Mouse (Mus musculus): ENCODE results near the gene Hoxb8.

Hoxb8 gene

DNA sequence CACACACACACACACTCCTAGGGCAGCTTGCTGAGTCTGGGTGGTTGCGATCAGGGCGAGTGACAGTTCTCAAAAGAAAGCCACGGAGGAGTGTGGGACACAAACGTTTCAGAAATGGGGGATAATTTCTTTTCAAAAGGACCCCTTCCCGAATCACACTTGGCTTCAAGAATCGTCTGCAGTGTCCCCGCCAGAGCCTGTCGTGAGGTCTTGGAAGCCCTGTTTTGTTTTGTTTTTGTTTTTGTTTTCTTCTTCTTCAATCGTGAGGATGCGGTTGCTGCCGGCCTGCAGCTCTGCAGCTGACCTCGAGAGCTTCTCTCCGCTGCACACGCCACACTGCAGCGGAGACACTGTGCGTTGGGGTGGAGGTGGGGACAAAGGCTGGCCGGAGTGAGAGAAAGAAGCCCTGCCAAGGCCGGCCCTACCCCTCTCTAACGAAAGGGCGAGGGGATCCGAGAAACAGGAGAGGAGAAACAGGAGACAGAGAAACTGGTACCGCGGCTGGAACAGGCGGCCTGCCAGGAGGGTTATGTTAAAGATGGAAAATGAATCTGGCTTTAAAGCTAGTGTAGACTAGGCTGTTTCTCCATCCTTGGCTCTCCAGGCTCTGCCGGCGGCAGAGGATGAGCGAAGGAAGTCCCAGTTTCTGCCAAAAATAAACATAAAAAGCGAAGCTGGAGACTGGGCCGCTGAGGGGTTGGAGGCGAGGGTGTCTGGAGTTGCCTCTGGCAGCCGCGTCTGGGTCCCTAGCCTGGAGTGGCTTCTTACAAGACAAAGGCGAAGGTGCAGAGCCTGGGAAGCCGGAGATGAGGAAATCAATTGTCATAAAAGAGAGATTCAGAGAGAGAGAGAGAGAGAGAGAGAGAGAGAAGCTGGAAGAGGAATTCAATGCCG, 4.3 kb upstream of the Hoxb8 start:
- H3K36me3 ChIP-seq (ENCODE audit: control insufficient read depth, insufficient read depth, low read length, poor library complexity, severe bottlenecking), result no peaks in the 10 kb centered on the region
- H3K27me3 ChIP-seq (ENCODE audit: control insufficient read depth, insufficient read depth, low read length, poor library complexity, severe bottlenecking), result peaks cover 3% of the 10 kb centered on the region
- no peak for DNase-seq (ENCODE audit: low read depth, low spot score)

GRCm38 (mm10) chr11:96278324-96278723, 3.4 kb upstream of the Hoxb8 start:
- peaks cover 5% of the 10 kb centered on the region for H3K27me3 ChIP-seq (ENCODE audit: control insufficient read depth, insufficient read depth, low read length, poor library complexity, severe bottlenecking)
- DNase-seq (ENCODE audit: low read depth, low spot score), result no peak
- H3K36me3 ChIP-seq (ENCODE audit: control insufficient read depth, insufficient read depth, low read length, poor library complexity, severe bottlenecking), result no peaks in the 10 kb centered on the region

- peak; percentile 91 for DNase-seq (ENCODE audit: low read depth, low spot score)
- Histone ChIP-seq H3K36me3 (ENCODE audit: control insufficient read depth, insufficient read depth, low read length, poor library complexity, severe bottlenecking) (no peaks in the 10 kb centered on the region), H3K27me3 (ENCODE audit: control insufficient read depth, insufficient read depth, low read length, poor library complexity, severe bottlenecking) (peaks cover 5% of the 10 kb centered on the region)
Observed at GRCm38 (mm10) chr11:96278773-96279172, 2.9 kb upstream of the Hoxb8 start.

GRCm38 (mm10) chr11:96279421-96280233, 2.1 kb upstream of the Hoxb8 start:
- DNase-seq (ENCODE audit: low read depth, low spot score), result no peak
- Histone ChIP-seq H3K36me3 (ENCODE audit: control insufficient read depth, insufficient read depth, low read length, poor library complexity, severe bottlenecking) (no peaks in the 10 kb centered on the region), H3K27me3 (ENCODE audit: control insufficient read depth, insufficient read depth, low read length, poor library complexity, severe bottlenecking) (peaks cover 9% of the 10 kb centered on the region)

DNA sequence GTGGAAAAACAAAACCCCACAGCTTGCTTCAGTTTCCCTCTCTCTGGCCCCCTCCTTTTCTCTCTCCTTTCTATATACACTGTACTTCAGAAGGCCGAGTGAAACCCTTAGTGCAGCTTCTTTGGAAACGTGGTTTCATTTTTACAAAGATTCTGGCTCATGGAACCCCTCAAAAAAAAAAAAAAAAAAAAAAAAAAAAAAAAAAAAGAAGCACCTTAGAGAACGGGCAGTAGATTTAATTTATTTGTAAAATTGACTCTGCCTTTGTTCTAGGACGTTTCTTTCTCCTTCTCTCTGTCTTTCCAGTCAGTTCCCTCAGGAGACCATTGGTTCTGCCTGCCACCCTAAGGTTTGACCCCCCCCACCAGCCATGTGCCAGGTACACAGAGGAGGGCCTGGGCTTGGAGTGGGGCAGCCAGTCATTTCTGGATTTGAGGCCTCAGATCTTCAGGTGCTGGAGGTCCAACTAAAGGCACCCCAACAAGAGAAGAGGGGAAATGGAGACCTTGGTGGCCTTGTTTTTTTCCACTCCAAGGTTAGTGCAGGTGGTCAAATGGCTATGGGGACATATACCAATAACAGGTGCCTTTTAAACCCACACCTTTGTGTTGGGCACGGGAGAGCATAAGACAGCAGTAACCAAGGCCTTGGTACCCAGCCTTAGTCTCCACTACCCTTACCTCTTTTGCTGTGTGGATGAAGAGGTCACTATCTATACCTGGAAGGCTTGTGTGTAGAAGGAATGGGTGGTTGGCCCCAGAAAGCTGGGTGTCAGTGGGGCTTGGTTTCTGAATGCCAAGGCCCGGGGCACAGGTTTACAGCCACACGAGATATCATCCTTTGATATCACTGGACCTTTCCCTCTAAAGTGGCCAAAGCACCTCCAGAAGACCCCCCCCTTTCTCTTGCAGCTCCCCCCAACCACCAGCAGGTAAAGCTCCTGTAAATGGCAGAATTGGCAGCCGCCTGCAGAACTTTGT, 1.0 kb upstream of the Hoxb8 start:
- no peak for DNase-seq (ENCODE audit: low read depth, low spot score)
- H3K36me3 ChIP-seq (ENCODE audit: control insufficient read depth, insufficient read depth, low read length, poor library complexity, severe bottlenecking), result no peaks in the 10 kb centered on the region
- peaks cover 9% of the 10 kb centered on the region for H3K27me3 ChIP-seq (ENCODE audit: control insufficient read depth, insufficient read depth, low read length, poor library complexity, severe bottlenecking)

DNA sequence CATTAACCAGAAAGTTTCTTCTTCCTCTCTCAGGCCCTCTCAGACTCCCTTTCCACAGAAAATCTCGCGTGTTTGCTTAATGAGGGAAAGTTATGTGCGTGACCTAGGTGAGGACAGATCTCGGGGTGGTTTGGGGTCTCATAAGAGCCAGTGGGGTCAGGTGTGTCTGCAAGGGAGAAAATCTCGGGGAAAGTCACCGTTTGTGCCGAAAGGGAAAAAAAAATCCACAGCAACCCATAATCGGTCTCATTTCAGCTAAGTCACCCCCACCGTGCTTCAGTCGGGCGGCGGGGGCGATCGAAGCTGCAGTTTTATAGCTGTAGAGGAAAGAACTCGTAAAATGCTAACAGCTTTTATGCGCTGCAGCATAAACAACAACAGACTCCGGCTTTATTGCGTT, 309 bp upstream of the Hoxb8 start:
- DNase-seq (ENCODE audit: low read depth, low spot score), result no peak
- Histone ChIP-seq H3K27me3 (ENCODE audit: control insufficient read depth, insufficient read depth, low read length, poor library complexity, severe bottlenecking) (peaks cover 9% of the 10 kb centered on the region), H3K36me3 (ENCODE audit: control insufficient read depth, insufficient read depth, low read length, poor library complexity, severe bottlenecking) (no peaks in the 10 kb centered on the region)

DNA sequence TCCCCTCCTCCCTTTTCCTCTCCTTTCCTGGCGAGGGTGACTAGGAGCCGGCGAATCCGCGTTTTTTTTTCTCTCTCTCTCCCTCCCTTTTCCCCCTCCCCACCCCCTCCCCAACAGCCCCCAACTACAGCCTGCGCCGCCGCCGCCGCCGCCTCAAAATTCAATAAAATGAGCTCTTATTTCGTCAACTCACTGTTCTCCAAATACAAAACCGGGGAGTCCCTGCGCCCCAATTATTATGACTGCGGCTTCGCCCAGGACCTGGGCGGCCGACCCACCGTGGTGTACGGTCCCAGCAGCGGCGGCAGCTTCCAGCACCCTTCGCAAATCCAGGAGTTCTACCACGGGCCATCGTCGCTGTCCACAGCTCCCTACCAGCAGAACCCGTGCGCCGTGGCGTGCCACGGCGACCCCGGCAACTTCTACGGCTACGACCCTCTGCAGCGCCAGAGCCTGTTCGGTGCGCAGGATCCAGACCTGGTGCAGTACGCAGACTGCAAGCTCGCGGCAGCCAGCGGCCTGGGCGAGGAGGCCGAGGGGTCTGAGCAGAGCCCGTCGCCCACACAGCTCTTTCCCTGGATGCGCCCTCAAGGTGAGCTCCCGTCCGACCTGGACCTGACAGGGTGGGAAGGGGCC, 1.2 kb downstream of the Hoxb8 start:
- DNase-seq (ENCODE audit: low read depth, low spot score), result no peak
- no peaks in the 10 kb centered on the region for H3K36me3 ChIP-seq (ENCODE audit: control insufficient read depth, insufficient read depth, low read length, poor library complexity, severe bottlenecking)
- H3K27me3 ChIP-seq (ENCODE audit: control insufficient read depth, insufficient read depth, low read length, poor library complexity, severe bottlenecking), result peaks cover 7% of the 10 kb centered on the region

- peak; percentile 49 for DNase-seq (ENCODE audit: low read depth, low spot score)
- Histone ChIP-seq H3K36me3 (ENCODE audit: control insufficient read depth, insufficient read depth, low read length, poor library complexity, severe bottlenecking) (no peaks in the 10 kb centered on the region), H3K27me3 (ENCODE audit: control insufficient read depth, insufficient read depth, low read length, poor library complexity, severe bottlenecking) (peaks cover 7% of the 10 kb centered on the region)
Observed at GRCm38 (mm10) chr11:96284041-96284749, 2.5 kb downstream of the Hoxb8 start.

DNA sequence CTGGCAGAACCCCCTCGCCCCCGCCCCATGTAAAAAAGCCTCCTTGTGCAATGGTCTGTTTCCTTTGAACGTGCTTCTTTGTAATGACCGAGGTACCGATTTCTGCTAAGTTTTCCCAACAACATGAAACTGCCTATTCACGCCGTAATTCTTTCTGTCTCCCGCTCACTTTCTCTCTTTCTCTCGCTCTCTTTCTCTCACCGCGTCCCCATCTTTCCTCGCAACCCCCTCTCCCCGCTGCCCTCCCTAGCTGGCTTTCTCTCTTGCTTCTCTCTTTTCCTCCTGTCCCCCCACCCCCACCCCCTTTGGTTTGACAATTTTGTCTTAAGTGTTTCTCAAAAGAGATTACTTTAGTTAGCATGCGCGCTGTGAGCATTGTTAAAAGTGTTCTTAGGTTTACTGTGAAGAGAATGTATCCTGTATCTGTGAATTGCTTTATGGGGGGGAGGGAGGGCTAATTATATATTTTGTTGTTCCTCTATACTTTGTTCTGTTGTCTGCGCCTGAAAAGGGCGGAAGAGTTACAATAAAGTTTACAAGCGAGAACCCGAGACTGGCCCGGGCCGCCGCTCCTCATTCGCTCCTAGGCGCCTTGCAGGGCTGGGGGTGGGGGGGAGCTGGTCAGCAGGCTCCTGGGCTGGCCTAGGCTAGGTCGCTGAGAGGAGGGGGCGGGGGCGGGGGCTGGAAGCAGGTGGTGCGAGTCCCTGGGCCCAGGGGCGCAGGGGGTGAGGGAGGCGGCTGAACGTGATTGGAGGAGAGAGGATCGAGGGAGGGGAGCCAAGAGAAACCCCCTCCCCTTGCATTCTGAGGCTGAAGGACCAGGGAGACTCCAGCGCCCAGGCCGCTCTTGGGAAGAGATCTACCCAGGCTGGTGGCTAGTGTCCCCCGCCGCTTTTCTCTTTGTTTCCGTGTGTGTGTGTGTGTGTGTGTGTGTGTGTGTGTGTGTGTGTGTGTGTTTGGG, 3.3 kb downstream of the Hoxb8 start:
- no peaks in the 10 kb centered on the region for H3K36me3 ChIP-seq (ENCODE audit: control insufficient read depth, insufficient read depth, low read length, poor library complexity, severe bottlenecking)
- DNase-seq (ENCODE audit: low read depth, low spot score), result no peak
- peaks cover 7% of the 10 kb centered on the region for H3K27me3 ChIP-seq (ENCODE audit: control insufficient read depth, insufficient read depth, low read length, poor library complexity, severe bottlenecking)

DNA sequence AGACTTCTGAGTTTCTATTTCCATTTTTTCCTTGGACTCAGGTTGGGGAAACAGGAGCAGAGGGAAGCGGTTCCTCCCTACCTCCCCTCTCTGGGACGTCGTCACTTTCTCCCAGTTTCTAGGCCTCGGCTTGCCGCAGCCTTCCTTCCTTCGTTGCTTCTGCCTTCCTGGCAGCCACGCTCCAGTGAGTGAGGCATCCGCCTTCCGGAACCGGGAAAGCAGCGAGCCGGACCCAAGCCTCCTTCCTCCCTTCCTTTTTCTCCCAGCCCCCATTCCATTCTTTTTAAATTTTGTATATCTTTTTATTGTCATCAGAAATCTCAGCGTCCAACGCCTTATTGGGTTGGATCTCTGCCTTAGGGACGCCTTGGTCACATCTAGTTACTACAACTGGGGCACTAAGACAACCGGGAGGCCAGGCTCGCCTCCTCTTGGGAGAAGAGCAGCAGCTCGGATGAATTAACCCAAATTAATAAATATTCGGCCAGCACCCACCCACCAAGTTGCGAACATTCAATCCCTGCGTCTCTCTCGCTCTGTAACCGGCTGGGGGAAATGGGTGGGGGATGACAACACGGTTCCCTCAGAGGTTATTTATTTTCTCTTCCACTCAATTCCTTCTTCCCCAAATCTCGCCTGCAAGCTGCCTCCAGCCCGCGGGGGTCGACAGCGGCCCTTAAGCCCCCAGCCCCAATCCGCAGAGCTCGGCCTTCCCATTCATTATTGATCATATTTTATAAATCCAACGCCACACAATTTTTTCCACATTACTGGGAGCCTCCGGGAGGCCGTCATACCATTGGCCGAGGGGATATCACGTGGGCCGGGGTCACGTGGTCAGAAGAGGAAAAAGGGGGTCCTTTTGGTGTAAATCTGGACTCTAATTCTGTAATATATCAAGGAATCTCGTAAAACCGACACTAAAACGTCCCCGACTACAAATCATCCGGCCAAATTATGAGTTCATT, 4.3 kb downstream of the Hoxb8 start, which contains the start of gene Hoxb7:
TSS of gene Hoxb7 (plus strand) at position 853 of the 968 bp plus-strand sequence.
- DNase-seq (ENCODE audit: low read depth, low spot score), result no peak
- no peaks in the 10 kb centered on the region for H3K36me3 ChIP-seq (ENCODE audit: control insufficient read depth, insufficient read depth, low read length, poor library complexity, severe bottlenecking)
- H3K27me3 ChIP-seq (ENCODE audit: control insufficient read depth, insufficient read depth, low read length, poor library complexity, severe bottlenecking), result peaks cover 6% of the 10 kb centered on the region

GRCm38 (mm10) chr11:96286739-96287385, 5.2 kb downstream of the Hoxb8 start:
- no peak for DNase-seq (ENCODE audit: low read depth, low spot score)
- H3K36me3 ChIP-seq (ENCODE audit: control insufficient read depth, insufficient read depth, low read length, poor library complexity, severe bottlenecking), result no peaks in the 10 kb centered on the region
- peaks cover 6% of the 10 kb centered on the region for H3K27me3 ChIP-seq (ENCODE audit: control insufficient read depth, insufficient read depth, low read length, poor library complexity, severe bottlenecking)

All from splenic B cell, adult 2 months (primary cell).